Mouse (Mus musculus) embryo, embryonic 10 days (tissue): ENCODE data around the gene Pank1.

Experiments used
- DNase-seq: peaks from one replicate; pipeline ENCODE4 v3.0.0-alpha.2; 2015; ENCODE audit warnings: low spot score

Gene Pank1

GRCm38 (mm10) chr19:34879624-34880023, 369 bp upstream of the Pank1 start:
- DNase-seq, result no peak

GRCm38 (mm10) chr19:34877898-34878602, 1.2 kb downstream of the Pank1 start:
- peak; percentile 96 for DNase-seq

- DNase-seq, result no peak
Measured at GRCm38 (mm10) chr19:34876676-34877075, 2.6 kb downstream of the Pank1 start.

GRCm38 (mm10) chr19:34869375-34869774, 9.9 kb downstream of the Pank1 start:
- no peak for DNase-seq

GRCm38 (mm10) chr19:34868093-34868741, 11.0 kb downstream of the Pank1 start:
- DNase-seq, result no peak

GRCm38 (mm10) chr19:34863737-34864136, 15.5 kb downstream of the Pank1 start:
- no peak for DNase-seq

GRCm38 (mm10) chr19:34856021-34856651, 23.1 kb downstream of the Pank1 start:
- DNase-seq, result no peak

- no peak for DNase-seq
Measured at GRCm38 (mm10) chr19:34851161-34851560, 28.1 kb downstream of the Pank1 start.

- DNase-seq, result no peak
Measured at GRCm38 (mm10) chr19:34849426-34849825, 29.8 kb downstream of the Pank1 start.

GRCm38 (mm10) chr19:34848164-34848563, 31.1 kb downstream of the Pank1 start:
- no peak for DNase-seq

- DNase-seq, result no peak
Measured at GRCm38 (mm10) chr19:34847103-34847502, 32.2 kb downstream of the Pank1 start.

GRCm38 (mm10) chr19:34846508-34847038, 32.7 kb downstream of the Pank1 start:
- no peak for DNase-seq

- DNase-seq, result no peak
Measured at GRCm38 (mm10) chr19:34846005-34846404, 33.2 kb downstream of the Pank1 start.

GRCm38 (mm10) chr19:34845331-34845730, 33.9 kb downstream of the Pank1 start:
- no peak for DNase-seq

GRCm38 (mm10) chr19:34844760-34845159, 34.5 kb downstream of the Pank1 start:
- no peak for DNase-seq

- no peak for DNase-seq
Measured at GRCm38 (mm10) chr19:34844047-34844446, 35.2 kb downstream of the Pank1 start.

- DNase-seq, result no peak
Measured at GRCm38 (mm10) chr19:34841719-34842506, 37.3 kb downstream of the Pank1 start.

- DNase-seq, result no peak
Measured at GRCm38 (mm10) chr19:34838624-34839023, 40.6 kb downstream of the Pank1 start.

GRCm38 (mm10) chr19:34831702-34832101, 47.6 kb downstream of the Pank1 start:
- DNase-seq, result no peak

- no peak for DNase-seq
Measured at GRCm38 (mm10) chr19:34827916-34828635, 51.2 kb downstream of the Pank1 start.

- DNase-seq, result no peak
Measured at GRCm38 (mm10) chr19:34827444-34827843, 51.8 kb downstream of the Pank1 start.
